Mouse (Mus musculus): ENCODE measurements around the gene Mapkbp1.

Mapkbp1 gene

DNA sequence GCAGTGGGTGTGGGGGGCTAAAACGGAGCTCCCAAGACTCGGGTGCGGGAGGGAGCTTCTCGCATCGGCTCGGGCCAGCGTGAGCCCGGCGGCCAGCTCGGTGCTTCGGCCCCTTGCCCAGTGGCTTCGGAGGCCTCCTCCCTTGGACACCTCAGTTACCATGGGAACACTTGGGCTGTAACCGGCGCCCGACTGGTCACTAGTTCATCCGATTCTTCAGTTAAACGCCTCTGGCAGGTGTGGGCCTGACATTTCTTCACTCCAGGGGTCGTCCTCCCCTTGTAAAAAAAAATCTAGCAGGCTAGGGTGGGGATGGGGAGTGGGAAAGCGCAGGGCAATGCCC lies at the start of gene Mapkbp1:
Gene Mapkbp1, plus strand, starts transcription at position 163 of the 343 bp plus-strand sequence.
- DNase-seq (ENCODE audit: low read depth, low spot score) = no peak

DNA sequence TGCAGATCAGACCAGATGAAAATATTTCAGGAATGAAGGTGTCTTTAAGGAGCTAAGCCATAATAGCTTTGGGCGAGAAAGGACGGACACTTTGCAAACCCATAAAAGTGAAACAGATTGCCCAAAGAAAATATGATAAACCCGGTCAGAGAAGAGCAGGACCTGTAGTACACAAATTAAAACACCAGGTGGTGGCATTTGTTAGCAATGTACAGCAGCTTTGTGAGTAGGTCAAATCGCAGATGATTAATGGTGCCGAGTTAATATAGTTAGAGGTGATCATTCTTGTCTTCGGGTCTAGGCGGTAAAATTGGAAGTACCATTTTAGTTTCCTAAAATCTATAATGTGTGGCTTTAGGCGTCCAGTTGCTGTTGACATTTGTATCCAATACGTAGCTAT lies 1.9 kb upstream of the Mapkbp1 start:
- peak; percentile 71 for DNase-seq (ENCODE audit: low read depth, low spot score)

DNA sequence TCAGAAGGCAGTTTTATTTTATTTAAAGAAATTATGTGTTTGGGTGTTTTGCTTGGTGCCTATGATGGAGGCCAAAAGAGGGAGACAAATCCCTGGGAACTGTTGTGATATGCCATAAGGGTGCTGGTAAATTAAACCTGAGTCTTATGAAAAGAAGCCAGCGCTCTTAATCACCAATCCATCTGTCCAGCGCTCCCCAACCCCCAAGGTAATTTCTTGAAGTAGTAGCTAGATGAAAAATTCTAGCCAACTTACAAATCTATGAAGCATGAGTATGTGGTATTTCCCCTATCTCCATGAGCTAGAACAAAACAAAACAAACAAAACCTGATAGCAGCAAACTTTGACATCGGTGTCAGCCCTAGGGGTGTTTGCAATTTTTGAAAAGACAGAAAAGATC lies 1.2 kb upstream of the Mapkbp1 start:
- DNase-seq (ENCODE audit: low read depth, low spot score) = peak; percentile 32

DNA sequence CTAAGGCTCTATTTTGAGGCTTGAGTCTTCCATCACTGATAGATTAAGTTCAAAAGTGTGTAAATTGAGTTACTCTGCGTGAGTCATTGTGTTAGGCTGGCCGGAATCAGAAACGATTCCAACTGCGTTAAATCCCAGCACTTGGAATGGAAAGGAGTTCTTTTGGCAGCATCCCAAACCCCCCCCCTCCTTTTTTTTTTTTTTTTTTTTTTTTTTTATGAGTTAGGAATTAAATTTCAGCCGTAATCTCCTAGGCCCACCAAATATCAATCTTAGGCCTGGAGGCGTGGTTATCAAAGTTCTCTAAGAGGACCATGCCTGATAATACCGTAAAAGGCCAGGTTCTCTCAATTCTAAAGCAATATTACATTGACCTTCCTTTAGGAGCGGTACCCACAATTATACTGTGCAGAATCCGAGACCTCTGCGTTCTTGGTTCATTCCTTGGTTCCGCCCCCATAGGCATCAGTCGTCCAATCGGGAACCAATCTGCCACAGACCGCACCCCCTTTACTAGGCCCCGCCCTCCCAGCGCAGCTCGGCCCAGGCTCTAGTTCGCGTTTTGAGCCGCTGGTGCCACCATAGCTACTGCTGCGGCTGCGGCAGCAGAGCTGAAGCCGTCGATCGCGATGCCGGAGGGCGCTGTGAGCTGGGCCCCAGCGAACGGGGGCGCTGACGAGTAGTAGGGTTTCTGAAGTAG lies 512 bp upstream of the Mapkbp1 start:
- peak; percentile 99 for DNase-seq (ENCODE audit: low read depth, low spot score)

DNA sequence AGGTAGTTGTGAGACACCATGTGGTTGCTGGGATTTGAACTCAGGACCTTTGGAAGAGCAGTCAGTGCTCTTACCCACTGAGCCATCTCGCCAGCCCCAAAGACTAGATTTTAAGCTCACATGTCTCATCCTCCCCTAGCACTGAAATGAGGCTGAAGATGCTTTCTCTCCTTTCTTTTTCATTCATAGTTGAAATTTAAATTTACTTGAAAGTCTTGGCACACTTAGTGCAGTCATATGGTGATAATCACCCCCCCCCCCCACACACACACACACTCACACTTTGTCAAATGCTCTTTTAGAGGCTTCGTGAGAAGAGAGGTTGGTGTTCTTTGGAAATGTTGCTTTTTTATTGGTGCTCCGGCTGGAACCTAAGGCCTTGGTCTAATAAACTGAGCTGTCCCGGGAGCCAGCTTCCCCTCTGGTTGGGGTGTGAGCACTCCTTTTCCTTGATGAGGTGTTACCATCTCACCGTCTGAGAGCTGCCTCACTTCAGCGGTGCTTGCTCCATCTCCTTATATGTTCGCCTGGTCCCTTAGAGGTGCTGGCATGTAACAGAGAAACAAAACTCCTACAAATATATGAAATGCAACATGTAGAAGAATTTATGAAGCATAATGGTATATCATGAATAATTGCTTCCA lies 8.0 kb downstream of the Mapkbp1 start:
- DNase-seq (ENCODE audit: low read depth, low spot score) = peak; percentile 41

DNA sequence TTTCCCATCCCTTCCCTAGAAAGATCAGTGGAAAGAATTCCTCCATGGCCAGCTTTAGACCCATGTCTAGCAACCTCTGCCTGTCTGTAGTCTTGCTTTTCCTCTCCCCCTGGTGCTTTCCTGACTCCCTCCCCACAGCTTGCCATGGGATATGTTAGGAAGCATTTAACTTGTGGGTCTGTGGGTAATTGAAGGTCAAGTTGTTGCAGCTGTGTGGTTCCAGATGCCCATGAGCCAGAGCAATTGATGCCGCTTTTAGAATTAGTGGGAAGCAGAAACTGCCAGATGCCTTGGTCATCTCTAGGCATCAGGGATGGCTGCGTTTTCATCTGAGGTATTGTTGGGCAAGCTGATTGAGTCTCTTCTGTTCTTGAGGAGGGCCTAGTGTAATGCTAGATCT lies 9.1 kb downstream of the Mapkbp1 start:
- no peak for DNase-seq (ENCODE audit: low read depth, low spot score)

DNA sequence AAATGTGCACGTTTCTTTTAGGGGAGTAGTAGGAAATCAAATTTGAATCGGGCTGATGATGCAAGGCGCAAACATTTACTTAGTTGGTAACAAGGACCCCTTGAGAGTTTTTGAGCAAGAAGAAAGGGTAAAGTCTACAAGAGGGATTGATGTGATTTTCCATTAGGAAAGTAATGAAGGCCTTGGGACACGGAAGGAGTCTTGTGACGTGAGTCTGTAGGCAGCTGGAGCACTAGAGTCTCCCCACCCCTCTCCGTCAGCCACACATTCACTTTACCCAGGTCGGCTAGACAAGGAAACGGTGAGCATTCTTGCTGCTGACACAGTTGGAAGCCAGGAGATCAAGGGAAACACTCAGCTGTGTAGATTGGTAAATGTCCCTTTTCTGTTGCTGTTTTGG lies 13.4 kb downstream of the Mapkbp1 start:
- DNase-seq (ENCODE audit: low read depth, low spot score) = no peak

DNA sequence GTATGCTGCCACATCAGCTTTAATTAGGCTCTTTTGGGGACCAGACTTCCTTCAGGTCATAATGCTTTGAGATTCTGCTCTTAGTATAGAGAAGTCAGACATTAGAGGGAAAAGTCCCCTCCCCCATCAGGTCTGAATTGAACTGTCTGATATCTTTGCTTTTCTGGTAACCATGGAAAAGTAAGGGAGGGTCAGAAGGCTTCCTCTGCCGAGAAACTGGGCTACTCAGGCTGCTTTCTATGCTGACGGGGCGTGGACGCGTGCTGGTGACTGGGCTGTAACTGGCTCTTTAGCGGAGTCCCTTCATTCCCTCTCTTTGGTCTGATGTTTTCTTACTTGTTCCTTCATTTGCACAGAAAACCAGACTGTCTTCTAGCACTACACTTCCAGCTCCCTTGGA lies 13.9 kb downstream of the Mapkbp1 start:
- DNase-seq (ENCODE audit: low read depth, low spot score) = no peak

DNA sequence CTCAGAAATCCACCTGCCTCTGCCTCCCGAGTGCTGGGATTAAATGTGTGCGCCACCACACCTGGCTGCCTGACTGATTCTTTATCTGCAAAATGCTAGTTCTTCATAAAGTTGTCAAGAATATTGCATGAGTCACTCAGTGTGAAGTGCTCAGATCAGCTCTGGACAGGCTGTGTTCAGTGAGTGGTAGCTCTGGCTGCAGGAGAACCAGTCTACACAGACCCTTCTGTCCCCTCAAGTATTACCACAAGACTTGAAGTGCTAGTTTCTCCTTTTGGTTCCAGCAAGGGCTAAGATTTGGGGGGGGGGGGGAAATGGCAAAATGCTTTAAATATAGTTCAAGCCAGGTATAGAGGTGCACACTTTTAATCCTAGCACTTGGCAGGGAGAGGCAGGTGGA lies 14.9 kb downstream of the Mapkbp1 start:
- no peak for DNase-seq (ENCODE audit: low read depth, low spot score)

DNA sequence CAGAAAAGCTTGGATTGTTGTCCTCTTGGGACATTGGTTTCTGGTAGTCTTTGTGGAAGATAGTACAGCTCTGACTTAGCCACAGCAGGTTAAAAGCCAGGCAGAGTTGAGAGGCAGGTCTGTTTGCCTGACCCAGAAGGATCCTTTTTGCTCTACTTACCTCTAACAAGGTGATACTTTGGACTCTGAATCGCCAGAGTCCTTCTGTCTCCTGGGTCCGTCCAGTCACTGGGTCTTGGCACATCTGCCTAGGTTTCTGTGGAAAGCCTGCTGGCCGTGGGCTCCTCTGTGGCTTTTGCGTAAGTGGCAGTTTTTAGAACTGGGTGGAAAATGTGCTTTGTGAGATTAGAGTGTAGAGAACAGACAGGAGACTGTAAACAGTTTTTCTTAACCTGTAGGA lies 16.5 kb downstream of the Mapkbp1 start:
- no peak for DNase-seq (ENCODE audit: low read depth, low spot score)

DNA sequence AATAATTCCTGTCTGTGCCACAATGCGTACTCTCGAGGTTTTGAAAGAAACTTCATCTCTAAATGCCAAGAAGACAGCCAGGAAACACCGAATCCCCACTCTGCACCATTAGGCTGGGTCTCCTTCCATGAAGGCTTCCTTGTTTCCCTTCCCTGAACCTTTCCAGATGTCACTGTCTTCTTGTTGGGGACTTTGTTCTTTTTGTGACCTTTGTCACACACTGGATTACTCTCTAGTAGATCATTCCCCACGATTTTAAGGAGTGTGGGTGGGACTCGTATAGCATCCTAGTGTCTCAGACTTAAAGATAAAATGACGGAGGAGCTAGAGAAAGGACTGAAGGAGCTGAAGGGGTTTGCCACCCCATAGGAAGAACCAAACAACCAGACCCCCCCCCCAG lies 18.4 kb downstream of the Mapkbp1 start:
- DNase-seq (ENCODE audit: low read depth, low spot score) = no peak

DNA sequence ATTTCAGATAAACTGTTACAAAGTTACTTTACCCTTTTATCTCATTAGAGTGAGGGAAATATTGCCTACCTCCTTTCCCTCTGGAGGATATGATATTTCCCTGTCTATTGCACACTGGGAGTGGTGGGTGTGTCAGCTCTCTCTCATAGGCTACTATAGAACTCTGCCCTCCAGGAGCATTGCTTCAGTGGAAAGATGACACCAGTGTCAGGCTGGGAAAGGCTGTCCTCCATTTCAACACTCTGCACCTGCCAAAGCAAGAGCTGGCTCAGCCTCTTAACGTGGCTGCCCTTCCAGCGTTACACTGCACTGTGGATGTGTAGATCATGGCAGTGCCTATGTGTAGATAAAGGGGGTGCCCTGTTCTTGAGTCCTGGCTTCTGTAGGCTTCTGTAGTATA lies 19.9 kb downstream of the Mapkbp1 start:
- DNase-seq (ENCODE audit: low read depth, low spot score) = no peak

DNA sequence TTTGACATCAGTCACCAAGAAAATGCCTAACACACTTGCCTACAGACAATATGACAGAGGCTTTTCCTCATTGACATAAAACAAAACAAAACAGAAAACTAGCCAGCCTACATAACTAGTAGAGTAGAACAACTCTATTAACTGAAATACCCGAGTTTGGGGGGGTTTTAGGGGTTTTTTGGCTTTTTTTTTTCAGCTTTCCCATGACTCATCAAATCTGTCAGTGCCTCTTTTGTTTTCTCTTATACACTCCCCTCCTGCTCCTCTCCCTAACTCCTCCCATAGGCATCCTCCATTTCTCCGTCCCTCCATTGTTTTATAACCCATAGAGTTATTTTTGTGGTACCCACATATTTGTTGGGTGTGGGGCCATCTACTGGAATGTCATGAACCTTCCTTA lies 21.0 kb downstream of the Mapkbp1 start:
- DNase-seq (ENCODE audit: low read depth, low spot score) = no peak

DNA sequence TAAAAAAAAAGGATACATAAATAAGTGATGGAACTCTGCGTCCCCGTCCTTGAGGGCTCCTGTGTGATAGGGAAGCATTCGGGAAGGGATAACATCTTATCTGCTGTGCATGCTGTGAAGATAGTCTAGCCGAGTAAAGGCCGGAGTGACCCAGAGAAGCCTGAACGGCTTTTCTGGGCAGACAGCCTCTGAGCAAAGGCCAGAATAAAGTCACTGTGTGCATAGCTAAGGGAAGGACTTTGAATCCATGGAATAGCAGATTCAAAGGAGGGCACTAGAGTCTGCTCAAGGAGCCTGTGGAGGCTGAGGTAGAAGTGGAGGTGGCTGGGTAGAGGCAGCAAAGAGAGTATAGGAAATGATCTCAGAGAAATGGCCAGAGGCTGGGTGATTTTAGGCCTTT lies 22.3 kb downstream of the Mapkbp1 start:
- DNase-seq (ENCODE audit: low read depth, low spot score) = no peak

DNA sequence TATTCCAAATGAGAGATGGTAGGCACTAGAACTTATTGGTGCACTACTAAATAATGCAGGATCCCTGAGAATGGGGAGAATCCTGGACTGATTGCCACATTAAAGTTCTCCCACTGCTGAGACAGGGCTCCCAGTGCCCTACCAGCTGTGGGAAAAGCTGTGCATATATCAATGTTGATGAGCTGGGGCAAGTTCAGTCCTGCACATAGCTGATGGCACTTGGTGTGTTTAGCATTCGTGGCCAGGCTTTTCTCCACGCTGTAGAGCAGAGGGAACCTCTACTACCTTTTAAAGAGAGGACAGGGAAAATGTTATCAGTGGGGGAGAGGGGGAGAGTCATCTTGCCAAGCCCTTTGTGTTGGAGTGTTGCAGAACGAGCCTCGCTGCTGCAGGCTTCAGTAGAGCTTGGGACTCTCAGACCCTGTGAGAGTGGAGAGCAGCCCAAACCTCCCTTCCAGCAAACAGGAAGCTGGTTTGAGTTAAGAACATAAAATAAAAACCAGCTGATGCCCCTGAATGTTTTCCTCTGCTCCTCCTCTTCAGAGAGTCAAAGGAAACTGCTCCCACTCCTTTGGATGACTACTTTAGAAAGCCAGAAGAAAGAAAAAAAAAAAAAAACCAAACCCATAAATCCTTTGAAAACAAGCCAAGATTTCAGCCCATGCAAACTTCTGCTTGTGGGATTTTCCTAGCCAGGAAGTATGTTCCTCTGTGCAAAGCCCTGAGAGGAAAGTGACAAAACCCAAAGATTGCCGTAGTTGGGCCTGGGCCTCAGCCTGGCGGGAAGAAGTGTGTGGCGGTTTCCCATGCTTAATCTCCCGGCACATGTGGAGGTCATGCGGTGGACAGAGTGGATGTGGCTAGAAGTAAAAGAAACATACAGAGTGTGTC lies 23.1 kb downstream of the Mapkbp1 start:
- peak; percentile 65 for DNase-seq (ENCODE audit: low read depth, low spot score)

DNA sequence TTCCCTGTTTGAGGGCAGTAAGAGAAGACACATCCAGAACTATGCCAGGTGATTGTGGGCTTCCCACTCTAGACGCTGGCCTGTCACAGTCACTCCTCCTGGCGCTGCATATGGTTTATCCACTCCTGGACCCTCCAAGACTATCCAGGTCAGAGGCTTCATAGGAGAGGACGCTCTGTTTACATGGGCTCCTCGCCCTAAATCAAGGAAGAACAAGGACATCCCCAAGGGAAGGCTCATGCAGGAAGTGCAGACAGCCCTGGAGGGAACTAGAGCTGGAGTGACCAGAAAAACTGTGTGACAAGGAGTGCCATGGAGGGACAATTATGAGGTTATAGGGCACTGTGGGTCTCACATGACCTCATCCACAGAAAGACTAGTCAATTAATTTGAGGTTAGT lies 24.9 kb downstream of the Mapkbp1 start:
- DNase-seq (ENCODE audit: low read depth, low spot score) = no peak

DNA sequence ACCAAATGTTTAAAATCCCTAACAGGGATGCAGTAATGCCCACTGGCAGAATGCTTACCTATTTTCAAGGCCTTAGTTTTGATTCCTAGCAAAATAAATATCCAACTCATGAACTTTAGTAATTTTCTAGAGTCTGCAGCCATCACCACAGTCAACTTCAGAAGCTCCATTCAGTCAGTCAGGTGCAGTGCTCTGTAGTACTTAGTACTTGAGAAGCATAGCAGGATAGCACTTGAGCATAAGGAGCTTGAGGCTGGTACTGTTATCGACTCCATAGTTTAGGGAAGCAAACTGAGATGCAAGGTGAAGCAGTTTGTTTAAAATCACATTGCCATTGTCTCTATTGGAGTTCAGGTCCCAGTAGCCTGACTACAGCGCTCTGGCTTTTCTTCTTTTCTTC lies 27.2 kb downstream of the Mapkbp1 start:
- DNase-seq (ENCODE audit: low read depth, low spot score) = no peak

DNA sequence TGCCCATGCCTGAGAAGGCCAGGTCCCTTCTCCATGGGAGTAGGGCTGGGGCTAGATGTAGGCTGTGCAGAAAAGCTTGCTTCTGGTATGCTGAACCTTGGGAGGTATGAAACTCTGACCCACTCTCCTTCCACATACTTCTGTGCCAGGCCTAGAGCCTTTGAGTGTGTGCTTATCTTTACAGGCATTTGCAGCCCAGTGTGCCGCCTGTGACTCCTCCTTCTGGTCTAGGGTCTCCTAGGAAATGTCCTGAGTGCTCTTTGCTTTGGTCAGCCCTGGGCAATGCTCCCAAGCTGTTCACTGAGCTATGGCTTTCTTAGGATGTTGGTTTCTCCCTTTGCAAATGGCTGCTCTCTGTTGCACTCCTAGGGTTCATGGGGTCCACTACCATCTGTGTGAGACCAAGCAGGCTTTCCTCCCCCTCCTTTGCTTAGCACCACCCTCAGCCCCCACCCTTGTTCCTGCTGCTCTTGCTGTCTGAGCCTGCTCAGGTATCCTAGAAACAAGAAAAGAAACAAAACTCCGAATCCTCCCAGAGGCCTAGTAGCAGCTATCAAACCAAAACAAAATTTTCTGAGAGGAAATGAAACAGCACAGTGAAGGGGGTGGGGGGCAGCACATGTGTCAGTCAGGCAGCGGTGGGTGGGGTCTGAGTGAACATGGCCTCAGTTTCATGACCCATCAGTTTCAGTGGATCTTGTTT lies 28.5 kb downstream of the Mapkbp1 start:
- DNase-seq (ENCODE audit: low read depth, low spot score) = no peak

DNA sequence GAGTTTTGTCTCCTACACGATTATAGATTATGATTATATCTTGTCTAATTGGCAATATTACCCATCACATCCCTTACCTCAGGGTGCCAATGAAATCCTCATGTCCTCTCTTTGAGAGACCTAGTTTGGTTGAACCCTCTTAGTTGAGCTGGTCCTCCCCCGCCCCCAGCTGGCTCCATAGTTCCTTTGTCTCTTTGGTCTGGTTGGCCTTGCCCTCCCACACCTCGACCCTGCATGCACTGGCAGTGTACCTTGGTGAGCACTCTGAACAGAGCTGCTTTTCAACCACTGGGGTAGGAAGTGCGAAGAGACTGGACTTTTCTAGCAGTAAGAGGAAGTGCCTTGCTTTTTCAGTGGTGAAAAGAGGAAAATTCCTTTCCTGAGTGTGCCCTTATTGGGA lies 29.5 kb downstream of the Mapkbp1 start:
- DNase-seq (ENCODE audit: low read depth, low spot score) = no peak

DNA sequence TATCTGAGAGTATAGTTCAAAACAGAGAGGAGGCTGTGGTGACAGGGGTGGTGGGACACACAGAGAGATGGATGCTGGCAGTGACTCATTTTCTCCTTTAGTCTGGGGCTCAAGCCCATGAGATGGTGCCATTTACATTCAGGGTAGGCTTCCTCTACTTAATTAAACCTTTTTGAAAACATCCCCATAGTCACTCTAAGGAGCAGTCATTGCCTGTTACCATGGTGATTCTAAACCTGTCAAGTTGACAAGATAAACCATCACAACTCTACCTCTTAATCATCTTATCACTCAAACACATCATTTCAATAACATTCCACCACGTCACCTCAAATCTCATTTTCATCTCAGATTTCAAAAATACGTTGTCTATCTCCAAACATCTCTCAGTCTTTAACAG lies 31.5 kb downstream of the Mapkbp1 start:
- DNase-seq (ENCODE audit: low read depth, low spot score) = no peak

DNA sequence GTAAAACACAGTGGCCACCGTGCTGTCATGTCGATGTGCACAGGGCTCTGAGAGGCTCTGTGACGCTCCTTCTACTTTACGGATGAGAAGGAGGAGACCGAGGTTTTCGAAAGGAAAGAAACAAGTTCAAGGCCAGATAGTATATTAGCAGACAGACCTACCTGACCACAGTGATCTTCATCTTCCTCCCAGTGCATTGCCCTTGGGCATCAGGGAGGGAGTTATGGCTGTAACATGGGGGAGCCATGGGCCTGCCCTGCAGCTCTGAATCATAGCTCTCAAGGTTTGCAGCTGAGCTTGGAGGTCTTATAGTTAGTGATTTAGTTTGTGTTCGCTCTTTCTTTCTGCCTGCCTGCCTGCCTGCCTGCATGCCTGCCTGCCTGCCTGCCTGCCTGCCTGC lies 34.2 kb downstream of the Mapkbp1 start:
- no peak for DNase-seq (ENCODE audit: low read depth, low spot score)

DNA sequence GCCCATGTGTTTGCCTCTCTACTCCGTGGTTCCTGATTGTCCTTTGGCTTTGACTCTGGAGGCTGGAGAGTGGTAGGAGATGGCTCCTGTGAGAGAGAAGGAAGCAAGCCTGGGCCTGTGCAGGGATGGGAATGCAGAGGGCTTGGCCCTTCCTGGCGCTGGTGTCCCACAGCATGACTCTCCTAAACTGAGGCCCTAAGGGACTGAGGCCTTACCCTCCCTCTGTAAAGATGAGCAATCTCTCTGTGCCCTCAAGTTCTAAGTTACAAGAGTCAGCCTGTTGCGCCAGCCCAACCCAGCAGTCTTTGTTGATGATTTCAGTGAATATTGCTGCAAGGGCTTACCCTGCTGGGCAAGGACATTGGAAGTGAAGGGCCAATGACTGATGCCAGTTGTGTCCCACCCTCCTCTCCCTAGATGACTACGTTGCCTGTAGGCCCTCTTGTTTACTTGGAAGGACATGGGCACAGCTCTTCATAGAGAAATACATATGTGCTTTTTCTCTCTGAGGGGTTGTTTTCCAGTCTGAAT lies 35.2 kb downstream of the Mapkbp1 start:
- DNase-seq (ENCODE audit: low read depth, low spot score) = no peak
